Mouse (Mus musculus): Measurements from ENCODE around the gene Clec16a. TPM values are rescaled to one million over a fixed set of nuclear protein-coding genes. Genes with fewer than 3 reads are reported as not detected.

Gene Clec16a
- polyA plus RNA-seq, 1 experiment: 19.6 TPM

DNA sequence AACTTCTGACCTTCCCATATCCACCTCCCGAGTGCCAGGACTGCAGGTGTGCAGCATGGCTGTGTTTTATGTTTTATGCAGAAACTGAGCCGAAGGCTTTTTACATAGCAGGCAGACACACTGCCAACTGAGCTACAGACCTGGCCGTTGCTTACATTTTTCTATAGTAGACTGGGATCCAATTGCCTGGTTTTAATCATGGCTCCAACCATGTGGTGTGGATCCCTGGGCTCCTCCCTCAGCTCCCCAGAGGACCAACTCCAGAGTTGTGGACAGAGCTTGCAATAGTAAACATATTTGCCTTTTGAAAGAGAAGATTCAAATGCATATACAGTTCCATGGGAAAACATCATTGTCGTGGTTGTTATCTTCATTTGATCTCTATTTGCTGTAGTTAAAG, 6.5 kb downstream of the Clec16a start:
- no peak for TF ChIP-seq GATA1 (IDR thresholded peaks at IDR 0.05; ENCODE audit: low read length)

GRCm38 (mm10) chr16:10553858-10554257, 8.7 kb downstream of the Clec16a start:
- TF ChIP-seq GATA1 (IDR thresholded peaks at IDR 0.05; ENCODE audit: low read length): no peak

DNA sequence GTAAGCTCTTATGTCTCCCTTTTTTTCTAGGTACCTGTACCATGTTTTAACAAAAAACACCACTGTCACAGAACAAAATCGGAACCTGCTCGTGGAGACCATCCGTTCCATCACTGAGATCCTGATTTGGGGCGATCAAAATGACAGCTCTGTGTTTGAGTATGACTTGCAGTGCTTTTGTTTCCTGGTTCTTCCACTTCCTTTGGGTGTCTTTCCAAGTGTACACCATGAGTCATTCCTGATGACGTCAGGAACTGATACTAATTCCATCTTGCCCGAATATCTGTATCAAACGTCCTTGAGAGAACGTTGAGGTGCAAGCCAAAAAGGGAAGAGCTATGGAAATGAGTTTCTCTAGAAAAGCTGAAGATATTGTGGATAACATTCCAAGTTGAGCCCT, 14.9 kb downstream of the Clec16a start:
- TF ChIP-seq GATA1 (IDR thresholded peaks at IDR 0.05; ENCODE audit: low read length): no peak

DNA sequence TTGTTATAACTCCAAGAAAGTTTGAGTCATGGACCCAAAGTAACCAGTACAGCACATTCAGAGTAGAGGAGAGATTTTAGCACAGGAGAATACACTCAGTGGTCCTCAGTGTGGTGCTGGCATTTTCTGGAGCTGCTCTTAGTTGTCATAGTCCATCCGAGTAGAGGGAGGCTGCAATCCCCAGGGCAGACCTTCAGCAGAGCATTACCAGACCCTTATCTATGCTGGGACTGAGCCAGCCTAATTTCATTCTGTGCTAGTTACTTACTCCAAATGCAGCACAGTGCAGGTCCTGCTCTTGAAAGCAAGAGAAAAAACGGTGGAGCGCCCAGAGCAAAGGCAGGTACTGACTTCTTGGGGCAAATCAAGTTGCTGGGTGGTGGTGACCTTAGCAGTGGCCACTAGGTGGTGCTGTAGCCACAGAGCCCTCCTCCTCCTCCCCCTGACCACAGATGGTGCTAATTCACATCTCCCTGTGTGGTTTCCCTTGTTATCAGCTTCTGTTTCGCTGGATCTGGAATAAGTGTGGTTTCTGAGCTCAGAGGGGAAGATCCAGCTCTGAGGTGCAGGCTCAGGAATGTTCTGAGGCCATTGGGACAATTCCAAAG, 20.2 kb downstream of the Clec16a start:
- TF ChIP-seq GATA1 (IDR thresholded peaks at IDR 0.05; ENCODE audit: low read length): no peak

GRCm38 (mm10) chr16:10567153-10567552, 22.0 kb downstream of the Clec16a start:
- TF ChIP-seq GATA1 (IDR thresholded peaks at IDR 0.05; ENCODE audit: low read length): no peak

DNA sequence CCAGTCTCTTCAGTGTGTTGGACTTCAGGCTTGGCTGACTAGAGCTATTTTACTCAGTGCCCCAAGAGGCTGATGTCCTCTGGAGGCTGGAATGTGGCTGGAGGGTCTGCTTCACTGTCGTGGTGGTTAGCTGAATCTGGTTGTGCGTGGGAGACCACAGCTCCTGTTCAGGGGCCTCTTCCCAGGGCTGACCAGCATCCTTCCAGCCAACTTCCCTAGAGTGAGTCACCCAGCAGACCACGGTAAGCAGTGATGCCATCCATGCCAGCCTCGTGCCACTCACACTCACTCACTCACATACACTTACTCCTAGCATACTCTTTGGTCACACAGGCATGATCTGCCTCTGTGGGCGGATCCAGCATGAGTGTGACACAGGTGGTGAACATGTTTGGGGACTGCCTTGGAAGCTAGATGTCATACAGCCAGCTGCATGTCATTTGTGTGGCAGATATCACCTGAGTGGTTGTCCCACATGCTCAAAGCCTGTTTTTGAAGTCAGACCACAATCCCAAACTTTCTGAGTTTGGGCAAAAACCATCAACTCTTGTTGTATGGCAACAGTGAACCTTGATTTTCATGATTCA, 24.8 kb downstream of the Clec16a start:
- TF ChIP-seq GATA1 (IDR thresholded peaks at IDR 0.05; ENCODE audit: low read length): no peak

DNA sequence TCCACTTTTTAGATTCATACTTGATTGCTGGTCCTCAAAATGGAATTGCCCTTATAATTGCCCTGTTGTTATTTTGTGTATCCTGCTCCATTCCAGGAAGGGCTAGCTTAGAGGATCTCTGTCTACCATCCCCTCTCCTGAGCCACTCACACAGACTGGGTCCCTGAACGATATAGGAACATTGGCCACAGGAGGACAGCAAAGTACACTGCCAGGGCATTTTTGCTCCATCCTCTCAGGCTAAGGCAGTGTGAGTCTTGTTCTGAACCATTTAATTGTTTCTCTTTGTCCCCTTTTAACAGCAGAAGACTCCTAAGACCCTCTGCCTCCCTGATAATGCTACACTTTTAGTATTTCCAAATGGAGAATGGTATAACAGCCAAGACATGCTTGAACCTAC, 25.6 kb downstream of the Clec16a start:
- no peak for TF ChIP-seq GATA1 (IDR thresholded peaks at IDR 0.05; ENCODE audit: low read length)

GRCm38 (mm10) chr16:10571820-10572219, 26.7 kb downstream of the Clec16a start:
- no peak for TF ChIP-seq GATA1 (IDR thresholded peaks at IDR 0.05; ENCODE audit: low read length)

DNA sequence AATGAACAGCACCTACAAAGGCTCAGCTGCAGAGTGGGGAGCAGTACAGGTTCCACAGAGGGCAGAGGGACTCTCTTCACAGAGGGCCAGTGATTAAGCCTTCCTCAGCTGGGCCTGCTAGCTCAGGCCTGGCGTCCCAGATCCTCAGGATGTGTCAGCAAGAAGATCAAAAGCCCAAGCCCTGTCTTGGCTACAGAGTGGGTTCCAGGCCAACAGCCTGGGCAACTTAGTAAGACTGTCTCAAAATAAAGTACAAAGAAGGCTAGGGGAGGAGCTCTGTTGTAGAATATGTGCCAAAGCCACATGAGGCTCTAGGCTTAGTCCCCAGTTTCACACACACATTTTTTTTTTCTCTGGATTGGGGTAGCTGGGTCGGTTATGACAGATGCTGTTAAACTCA, 29.8 kb downstream of the Clec16a start:
- no peak for TF ChIP-seq GATA1 (IDR thresholded peaks at IDR 0.05; ENCODE audit: low read length)

DNA sequence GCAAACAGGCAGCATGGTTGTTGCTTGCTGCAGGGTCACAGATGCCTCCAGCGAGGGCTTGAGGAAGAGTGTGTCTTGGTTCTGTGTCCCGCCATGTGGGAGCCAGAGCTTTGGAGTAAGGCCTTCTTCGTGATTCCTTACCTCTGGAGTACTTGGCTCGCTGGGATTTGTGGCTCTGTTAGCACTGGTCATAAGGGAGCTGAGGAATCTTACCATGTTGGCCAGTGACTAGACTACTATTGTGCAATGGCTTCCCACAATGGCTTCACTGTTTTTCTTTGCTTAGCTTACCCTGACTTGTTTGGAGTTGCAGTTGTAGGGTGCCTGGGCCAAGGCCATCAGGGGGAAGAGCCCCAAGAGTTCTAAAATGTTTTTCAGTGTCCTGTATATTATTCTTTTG, 30.8 kb downstream of the Clec16a start:
- no peak for TF ChIP-seq GATA1 (IDR thresholded peaks at IDR 0.05; ENCODE audit: low read length)

DNA sequence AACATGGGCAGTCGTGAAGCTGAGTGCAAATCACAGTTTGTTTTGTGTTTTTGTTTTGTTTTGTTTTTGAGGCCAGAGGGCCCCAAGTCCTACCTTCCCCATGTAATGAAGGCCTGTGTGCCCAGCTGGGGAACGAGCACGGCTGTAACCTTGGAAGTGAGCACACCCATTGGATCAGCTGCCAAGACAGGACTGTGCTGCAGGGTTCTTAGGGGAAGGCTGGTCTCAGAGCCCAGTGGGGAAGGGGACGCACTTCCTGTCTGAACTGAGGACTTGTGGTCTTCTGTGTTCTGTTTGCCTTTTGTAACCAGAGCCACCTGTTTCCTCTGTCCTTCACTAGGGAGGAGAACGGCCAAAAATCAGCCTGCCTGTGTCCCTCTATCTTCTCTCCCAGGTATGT, 32.4 kb downstream of the Clec16a start:
- TF ChIP-seq GATA1 (IDR thresholded peaks at IDR 0.05; ENCODE audit: low read length): no peak

- no peak for TF ChIP-seq GATA1 (IDR thresholded peaks at IDR 0.05; ENCODE audit: low read length)
These were observed 33.2 kb downstream of the Clec16a start for GRCm38 (mm10) chr16:10578376-10578775.

- TF ChIP-seq GATA1 (IDR thresholded peaks at IDR 0.05; ENCODE audit: low read length): no peak
These were observed 36.2 kb downstream of the Clec16a start for GRCm38 (mm10) chr16:10581234-10581898.

GRCm38 (mm10) chr16:10585165-10585564, 40.0 kb downstream of the Clec16a start:
- TF ChIP-seq GATA1 (IDR thresholded peaks at IDR 0.05; ENCODE audit: low read length): no peak

GRCm38 (mm10) chr16:10586546-10586945, 41.4 kb downstream of the Clec16a start:
- TF ChIP-seq GATA1 (IDR thresholded peaks at IDR 0.05; ENCODE audit: low read length): no peak

DNA sequence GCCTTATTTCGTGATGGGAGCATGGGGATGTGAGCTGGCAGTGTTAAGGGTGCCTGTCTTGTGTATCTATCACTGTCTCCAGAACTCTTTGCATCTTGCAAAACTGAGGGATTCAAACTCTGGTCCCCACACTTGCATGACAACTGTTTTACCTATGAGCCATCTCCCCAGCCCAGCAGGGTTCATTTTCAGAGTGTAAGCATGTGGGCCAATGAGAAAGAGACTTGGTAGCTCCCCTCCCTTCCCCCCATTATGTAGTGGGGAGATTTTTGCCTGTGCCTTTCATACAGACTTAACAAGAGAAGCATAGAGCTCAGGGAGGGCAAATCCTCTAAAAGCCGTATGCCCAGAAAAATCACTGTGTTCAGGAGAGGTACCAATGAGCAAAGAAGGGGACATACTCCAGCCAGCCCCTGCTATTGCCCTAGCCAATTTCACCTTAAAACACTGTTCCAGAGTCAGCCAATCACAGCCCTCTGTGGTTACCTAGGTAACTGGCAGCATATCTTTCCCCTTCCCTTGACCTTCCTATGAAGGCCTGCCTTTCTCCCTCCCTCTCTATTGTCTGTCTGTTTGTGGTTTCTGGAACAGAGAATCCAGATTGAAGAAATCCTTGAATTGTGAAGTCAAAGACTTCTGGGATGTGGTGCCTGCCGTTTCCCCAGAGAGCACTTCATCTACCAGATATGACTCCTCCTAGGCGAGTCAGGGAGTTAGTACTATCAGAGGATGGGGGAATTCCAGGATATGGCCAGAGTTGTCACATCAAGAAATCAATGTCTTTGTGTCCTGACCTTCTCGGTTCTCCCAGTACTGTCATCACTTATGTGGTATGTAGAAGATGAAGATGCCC, 55.0 kb downstream of the Clec16a start:
- TF ChIP-seq GATA1 (IDR thresholded peaks at IDR 0.05; ENCODE audit: low read length): no peak

All from G1E-ER4 (cell line).